Mouse (Mus musculus): Measurements from ENCODE around the gene 1700028J19Rik.
"Not testable (repeated sequence)": the region's sequence is repeated elsewhere in the genome, so short reads cannot be mapped to it uniquely, and the experiment has no call there.

The 1700028J19Rik gene

GRCm38 (mm10) chr7:44253023-44253616, 6.6 kb upstream of the 1700028J19Rik start:
- in situ Hi-C loops (cut with MboI, MseI): loop anchor here (10.0 kb wide), 1 partner anchor 1262 kb away; the partner anchor contains the start of gene Nucb1

- in situ Hi-C loops (cut with MboI, MseI): loop anchor here (10.0 kb wide), 1 partner anchor 1264 kb away; the partner anchor contains the start of gene Nucb1
Observed at GRCm38 (mm10) chr7:44250732-44251275, 4.3 kb upstream of the 1700028J19Rik start.

- in situ Hi-C loops (cut with MboI, MseI): loop anchor here (10.0 kb wide), 1 partner anchor 574 kb away; the partner anchor contains the start of gene Ctu1
Observed at GRCm38 (mm10) chr7:44249248-44249647, 2.8 kb upstream of the 1700028J19Rik start.

GRCm38 (mm10) chr7:44247971-44248370, 1.5 kb upstream of the 1700028J19Rik start:
- in situ Hi-C loops (cut with MboI, MseI): loop anchor here (10.0 kb wide), 1 partner anchor 573 kb away; the partner anchor contains the start of gene Ctu1

- in situ Hi-C loops (cut with MboI, MseI): loop anchor here (10.0 kb wide), 1 partner anchor 572 kb away; the partner anchor contains the start of gene Ctu1
Observed at GRCm38 (mm10) chr7:44246984-44247470, 532 bp upstream of the 1700028J19Rik start.

GRCm38 (mm10) chr7:44244080-44244479, 2.4 kb downstream of the 1700028J19Rik start:
- in situ Hi-C loops (cut with MboI, MseI): loop anchor here (10.0 kb wide), 1 partner anchor 569 kb away; the partner anchor contains the start of gene Ctu1

- in situ Hi-C loops (cut with MboI, MseI): loop anchor here (10.0 kb wide), 1 partner anchor 566 kb away; the partner anchor contains the start of gene Ctu1
Observed at GRCm38 (mm10) chr7:44241163-44241562, 5.3 kb downstream of the 1700028J19Rik start.

- in situ Hi-C loops (cut with MboI, MseI): loop anchor here (10.0 kb wide), 1 partner anchor 566 kb away; the partner anchor contains the start of gene Ctu1
Observed at GRCm38 (mm10) chr7:44240712-44241111, 5.8 kb downstream of the 1700028J19Rik start.

- in situ Hi-C loops (cut with MboI, MseI): loop anchor here (10.0 kb wide), 1 partner anchor 565 kb away; the partner anchor contains the start of gene Ctu1
Observed at GRCm38 (mm10) chr7:44239913-44240312, 6.6 kb downstream of the 1700028J19Rik start.

- in situ Hi-C loops (cut with MboI, MseI): no loop called here
Observed at GRCm38 (mm10) chr7:44235909-44236308, 10.6 kb downstream of the 1700028J19Rik start, which contains the start of gene Gm36864. TSS of gene Gm36864 (plus strand) at chr7:44236177.

- in situ Hi-C loops (cut with MboI, MseI): no loop called here
Observed at GRCm38 (mm10) chr7:44225076-44225475, 21.4 kb downstream of the 1700028J19Rik start, which contains the start of gene Klk1. TSS of gene Klk1 (plus strand) at chr7:44225360.

- in situ Hi-C loops (cut with MboI, MseI): not testable (repeated sequence)
Observed at GRCm38 (mm10) chr7:44222335-44222734, 24.2 kb downstream of the 1700028J19Rik start.

- in situ Hi-C loops (cut with MboI, MseI): not testable (repeated sequence)
Observed at GRCm38 (mm10) chr7:44221601-44222000, 24.9 kb downstream of the 1700028J19Rik start.

GRCm38 (mm10) chr7:44215645-44216044, 30.9 kb downstream of the 1700028J19Rik start, which contains the start of gene Klk1b5:
TSS of gene Klk1b5 (plus strand) at chr7:44215945.
- in situ Hi-C loops (cut with MboI, MseI): no loop called here

- in situ Hi-C loops (cut with MboI, MseI): no loop called here
Observed at GRCm38 (mm10) chr7:44208307-44208706, 38.2 kb downstream of the 1700028J19Rik start.

GRCm38 (mm10) chr7:44207135-44207534, 39.4 kb downstream of the 1700028J19Rik start, which contains the start of gene Klk1b4:
TSS of gene Klk1b4 (plus strand) at chr7:44207435.
- in situ Hi-C loops (cut with MboI, MseI): not testable (repeated sequence)

- in situ Hi-C loops (cut with MboI, MseI): no loop called here
Observed at GRCm38 (mm10) chr7:44197891-44198290, 48.6 kb downstream of the 1700028J19Rik start, which contains the start of gene Klk1b3. TSS of gene Klk1b3 (plus strand) at chr7:44198191.

- in situ Hi-C loops (cut with MboI, MseI): not testable (repeated sequence)
Observed at GRCm38 (mm10) chr7:44193466-44193865, 53.0 kb downstream of the 1700028J19Rik start.

GRCm38 (mm10) chr7:44187936-44188335, 58.6 kb downstream of the 1700028J19Rik start, which contains the start of gene Klk1b24:
TSS of gene Klk1b24 (plus strand) at chr7:44188236.
- in situ Hi-C loops (cut with MboI, MseI): not testable (repeated sequence)

GRCm38 (mm10) chr7:44186516-44186915, 60.0 kb downstream of the 1700028J19Rik start:
- in situ Hi-C loops (cut with MboI, MseI): not testable (repeated sequence)
